Mouse (Mus musculus) embryo, embryonic 10 days (tissue): ENCODE results near the gene Bub1.

Source experiments
- DNase-seq: peaks from one replicate; pipeline ENCODE4 v3.0.0-alpha.2; 2015; ENCODE audit warnings: low spot score

Gene Bub1

GRCm38 (mm10) chr2:127831401-127832102, at the start of gene Bub1:
TSS of gene Bub1 (minus strand) at chr2:127831865.
- peak; percentile 97 for DNase-seq

DNA sequence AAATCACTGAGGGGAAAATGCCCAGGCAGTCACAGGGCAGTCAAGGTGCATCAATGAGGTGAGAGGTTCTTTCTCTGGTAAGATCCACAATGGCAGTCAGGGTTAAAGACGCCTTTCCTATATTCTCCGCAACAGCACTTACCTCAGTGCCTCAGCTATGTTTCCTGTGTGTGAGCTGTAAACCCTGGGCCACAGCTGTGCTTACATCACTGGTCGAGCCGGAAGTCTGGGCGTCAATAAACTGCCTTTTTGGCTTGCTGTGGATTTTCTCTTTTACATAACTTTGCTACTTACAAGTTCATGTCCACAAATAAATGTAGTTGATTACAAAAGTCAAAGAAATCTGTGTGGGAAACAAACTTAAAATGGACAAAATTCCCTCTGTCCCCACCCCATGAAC, 49.4 kb upstream of the Bub1 start:
- DNase-seq: no peak

- no peak for DNase-seq
Observed at GRCm38 (mm10) chr2:127864381-127864780, 32.7 kb upstream of the Bub1 start.

DNA sequence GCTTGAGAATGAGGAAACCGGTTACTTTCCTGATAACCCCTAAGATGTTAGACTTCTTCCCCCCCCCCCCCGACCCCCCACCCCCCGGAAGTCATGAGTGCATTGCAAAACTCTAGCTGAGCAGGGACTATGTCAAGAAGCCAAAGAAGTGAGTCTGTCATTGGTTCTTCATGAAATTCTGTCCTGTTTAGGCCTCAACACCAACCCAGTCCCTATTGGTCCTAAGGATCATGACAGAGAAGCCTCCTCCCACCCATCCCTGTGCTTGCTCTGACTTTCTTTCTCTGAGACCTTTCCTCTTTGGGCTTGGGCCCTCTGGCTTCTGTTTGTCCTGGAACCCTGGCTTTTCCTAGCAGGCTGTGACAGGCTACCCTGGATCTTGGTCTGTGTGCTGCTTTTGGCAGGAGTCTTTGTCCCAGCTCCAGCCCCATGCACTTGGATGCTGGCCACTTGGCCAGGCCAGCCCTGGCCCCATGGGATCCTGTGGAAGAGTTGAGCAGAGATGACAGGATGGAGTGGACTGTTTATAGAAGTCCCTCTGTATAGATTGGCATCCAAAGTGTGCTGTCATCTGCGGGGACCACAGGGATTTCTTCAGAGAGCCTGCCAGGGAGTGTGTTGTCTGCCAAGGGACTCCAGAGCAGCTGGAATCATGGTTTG, 22.8 kb upstream of the Bub1 start:
- no peak for DNase-seq

- no peak for DNase-seq
Observed at GRCm38 (mm10) chr2:127850371-127850770, 18.7 kb upstream of the Bub1 start.

DNA sequence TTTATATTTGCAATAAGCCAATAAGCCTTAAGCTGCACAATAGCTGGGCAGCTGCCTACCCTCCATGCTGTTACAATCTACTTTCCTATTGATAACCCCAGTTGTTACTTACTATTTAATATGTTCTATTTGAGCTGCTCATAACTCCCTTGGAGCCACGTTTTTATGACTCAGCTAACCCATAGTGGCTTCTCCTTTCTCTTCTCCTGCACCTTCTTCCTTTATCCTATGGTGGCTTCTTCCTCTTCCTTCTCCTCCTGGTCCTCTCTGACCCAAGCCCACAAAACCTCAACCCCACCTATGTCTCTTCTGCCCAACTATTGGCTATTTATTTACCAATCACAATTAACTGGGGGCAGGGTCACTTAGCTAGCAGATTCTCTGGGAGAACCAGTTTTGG, 14.9 kb upstream of the Bub1 start:
- DNase-seq: no peak

DNA sequence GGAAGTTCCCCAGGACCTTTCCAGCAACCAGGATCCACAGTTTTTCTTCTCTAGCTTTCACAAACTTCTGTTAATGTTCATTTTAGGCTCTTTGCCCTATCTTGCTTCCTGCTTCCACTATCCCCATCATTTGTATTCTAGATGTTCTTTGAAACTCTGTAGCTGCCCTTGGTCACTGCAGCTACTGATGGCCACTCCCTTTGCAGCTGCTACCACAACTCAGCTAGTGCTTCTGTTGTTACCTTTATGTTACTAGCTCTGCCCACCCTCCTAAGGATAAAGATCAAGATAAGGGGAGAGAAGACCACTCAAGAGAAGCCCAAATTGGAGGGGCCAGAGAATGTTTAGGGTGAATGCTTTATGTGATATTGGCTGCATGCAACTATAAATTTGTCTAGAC, 14.3 kb upstream of the Bub1 start:
- no peak for DNase-seq

DNA sequence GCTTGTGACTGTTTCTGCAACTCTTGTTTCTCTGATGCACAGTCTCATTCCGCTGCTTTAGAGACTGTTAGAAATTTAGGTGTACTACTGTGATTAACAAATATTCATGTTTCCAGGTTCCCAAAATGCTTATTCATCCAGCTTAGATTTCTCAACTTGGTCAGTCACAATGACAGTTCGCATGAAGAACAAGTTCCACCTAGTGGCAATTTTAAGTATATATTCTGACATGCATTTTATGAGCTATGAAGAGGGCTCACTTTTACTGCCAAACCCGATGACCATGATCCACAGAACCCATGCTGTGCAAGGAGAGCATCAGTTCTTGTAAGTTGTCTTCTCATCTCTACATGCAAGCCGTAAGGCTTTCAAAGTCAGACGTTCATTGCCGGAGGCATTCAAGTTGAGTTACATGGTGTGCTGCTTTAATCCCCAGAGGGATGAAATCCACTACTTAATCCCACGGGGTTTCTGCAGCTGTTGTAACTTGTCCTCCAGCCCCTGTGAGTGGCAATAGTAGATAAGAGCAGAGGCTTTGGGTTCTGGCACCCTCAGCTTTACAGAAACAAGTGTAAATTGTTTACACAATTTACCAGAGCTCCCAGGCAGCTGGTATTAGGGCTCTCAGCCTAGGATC, 13.8 kb upstream of the Bub1 start:
- peak; percentile 20 for DNase-seq

DNA sequence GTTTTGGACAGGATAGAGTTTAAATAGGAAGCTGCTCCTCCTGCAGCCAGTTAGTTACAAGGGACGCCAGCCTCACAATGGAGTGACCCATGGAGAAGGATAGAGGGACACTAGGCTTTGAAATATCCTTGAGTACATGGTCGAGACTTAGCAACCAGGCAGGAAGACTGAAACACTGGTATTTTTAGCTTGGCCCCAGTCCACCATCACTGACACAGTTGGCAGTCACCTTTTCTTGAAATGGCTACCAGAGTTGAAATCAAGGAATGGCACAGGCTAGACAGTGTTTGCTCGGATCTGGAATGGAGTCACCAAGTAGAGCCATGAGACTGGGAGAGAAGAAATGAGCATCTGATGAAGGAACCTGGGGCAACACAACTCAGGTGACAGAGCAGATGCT, 10.8 kb upstream of the Bub1 start:
- no peak for DNase-seq

DNA sequence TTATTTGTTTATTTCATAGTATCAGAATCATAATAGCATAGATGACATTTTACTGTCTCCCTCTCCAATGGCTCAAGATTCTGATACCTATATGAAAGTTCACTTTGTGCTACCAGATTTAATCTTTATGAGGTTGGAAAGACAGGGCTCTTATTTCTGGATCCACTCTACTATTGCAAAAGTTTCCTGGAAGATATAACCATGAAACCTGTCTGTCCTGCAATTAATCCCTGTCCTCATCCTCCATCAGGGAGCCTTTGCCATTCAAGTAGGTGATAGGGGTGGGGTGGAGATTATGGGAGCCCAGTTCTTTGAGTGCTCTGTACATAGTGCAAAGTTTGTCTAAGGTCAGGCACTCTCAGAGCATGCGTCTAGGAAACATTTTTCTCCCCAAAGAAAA, 9.7 kb upstream of the Bub1 start:
- DNase-seq: no peak

DNA sequence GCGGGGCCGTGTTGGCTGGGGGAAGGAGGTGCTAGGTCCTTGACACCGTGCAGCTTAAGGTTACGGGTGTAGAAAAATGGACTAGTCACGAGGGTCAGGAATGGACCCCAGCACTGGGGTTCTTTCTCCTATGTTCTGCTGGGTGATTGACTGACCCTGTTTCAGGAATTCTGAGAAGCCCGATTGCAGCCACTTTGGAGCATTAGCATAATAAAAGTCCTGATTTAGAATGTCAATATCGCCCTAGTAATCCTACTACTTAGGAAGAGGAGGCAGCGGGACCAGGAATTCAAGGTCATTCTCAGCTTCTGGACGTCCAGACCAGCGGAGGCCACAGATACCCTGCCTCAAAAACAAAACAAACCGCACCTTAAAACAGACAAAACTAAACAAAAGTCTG, 7.8 kb upstream of the Bub1 start:
- no peak for DNase-seq

DNA sequence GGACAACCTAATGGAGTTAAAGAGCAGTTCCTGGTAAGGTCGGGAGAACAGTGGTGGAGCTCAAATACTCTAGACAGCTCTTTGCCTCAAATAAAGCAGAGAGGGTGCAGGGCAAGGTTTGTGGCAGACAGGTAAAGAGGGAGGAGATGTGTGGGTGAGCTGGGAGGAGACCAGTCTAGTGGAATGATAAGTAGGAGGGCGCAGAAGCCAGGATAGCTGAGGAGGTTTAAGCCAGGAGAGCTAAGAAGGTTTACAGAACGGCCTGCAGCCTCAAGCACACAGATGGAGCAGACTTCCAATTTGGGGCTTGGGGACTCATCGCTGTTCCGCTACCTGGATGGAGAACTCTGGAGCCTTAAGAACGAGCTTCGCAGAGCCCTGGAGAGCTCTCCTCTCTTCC, 6.9 kb upstream of the Bub1 start, which contains the start of gene Acoxl:
Acoxl (plus strand) TSS at position 301 of the 400 bp plus-strand sequence.
- DNase-seq: no peak

- peak; percentile 66 for DNase-seq
Observed at GRCm38 (mm10) chr2:127832833-127833190, 1.1 kb upstream of the Bub1 start.

DNA sequence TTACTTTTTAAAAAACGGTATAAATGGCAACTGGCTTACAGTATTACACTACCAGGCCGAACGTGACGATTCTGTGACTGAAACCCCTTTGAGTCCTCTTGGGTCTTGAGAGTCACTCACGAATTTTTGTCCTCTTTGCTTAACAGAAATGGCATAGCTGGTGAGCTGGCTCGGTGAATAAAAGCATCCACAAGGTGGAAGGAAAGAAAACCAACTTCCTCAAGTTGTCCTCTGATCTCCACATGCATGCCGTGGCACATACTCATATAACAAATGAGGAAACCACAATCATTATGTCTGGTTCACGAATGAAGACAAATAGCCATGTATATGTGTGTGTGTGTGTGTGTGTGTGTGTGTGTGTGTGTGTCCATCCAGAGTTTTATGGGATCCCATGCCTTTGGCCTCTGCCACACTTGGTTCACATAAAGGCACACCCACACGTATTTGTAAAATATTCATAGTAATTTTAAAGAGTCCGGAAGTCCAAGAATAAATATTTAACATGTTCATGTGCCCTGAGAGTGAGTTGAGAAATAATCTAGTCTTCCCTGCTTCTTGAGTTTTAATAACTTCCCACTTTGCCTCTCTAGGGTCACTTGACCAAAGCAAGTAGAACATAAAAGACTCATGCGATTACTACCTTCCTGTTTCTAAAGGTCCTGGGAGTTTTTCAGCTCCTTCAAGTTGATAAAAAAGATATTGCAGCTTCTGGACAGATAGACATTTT, 603 bp upstream of the Bub1 start:
- DNase-seq: no peak

DNA sequence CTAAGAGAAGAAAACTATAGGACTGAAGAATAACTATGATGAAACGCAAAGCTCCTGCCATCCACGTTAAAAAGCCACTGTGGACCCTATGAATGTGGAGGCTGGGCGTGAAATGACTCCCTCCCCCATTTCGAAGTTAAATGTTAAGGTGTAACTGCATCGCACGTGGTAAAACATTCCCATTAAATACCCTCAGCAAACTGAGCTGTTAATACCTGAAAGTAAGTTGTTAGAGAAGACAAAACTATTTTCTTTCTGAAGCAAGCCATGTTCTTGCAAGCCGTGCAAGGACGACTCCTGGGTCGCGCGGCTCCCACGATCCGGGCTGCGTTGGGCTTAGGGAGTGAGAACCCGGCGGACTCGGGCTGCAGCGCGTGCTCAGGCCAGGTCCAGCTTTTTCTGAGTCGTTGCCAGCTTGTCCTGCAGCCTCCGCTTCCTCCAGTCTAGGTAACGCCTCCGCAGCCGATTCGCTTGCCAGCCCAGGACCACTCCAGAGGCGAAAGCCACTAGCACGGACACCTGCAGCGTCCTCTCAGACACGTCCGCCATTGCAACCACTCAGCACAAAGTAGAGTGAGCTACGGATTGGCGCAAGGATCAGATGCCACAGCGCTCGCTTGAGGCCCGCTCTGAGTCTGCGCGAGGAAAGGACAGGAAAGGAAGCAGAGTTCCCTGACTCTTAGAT, 39.6 kb downstream of the Bub1 start, which contains the start of gene Mtln:
Mtln (minus strand) TSS at position 570 of the 685 bp plus-strand sequence.
- DNase-seq: peak; percentile 96

GRCm38 (mm10) chr2:127789651-127790270, 41.9 kb downstream of the Bub1 start:
- no peak for DNase-seq

- no peak for DNase-seq
Observed at GRCm38 (mm10) chr2:127789138-127789537, 42.5 kb downstream of the Bub1 start.

GRCm38 (mm10) chr2:127788440-127789116, 43.1 kb downstream of the Bub1 start, which contains the start of gene Nphp1:
TSS of gene Nphp1 (minus strand) at chr2:127788897.
- peak; percentile 94 for DNase-seq

DNA sequence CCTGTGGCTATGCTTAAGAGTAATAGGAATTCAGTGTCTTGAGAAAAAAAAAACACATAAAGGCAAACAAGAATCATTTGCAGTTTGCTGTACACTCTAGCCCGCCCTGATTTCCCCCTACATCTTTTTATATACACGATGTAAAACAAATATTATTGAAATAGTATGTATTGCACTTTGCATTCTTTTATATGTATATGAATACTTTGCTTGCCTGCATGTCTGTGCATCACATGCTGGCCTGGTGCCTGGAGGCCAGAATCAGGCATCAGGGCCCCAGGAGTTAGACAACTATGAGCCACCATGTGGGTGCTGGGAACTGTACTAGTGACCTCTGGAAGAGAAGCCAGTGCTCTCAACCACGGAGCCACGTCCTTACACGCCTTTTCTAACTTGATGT, 44.4 kb downstream of the Bub1 start:
- no peak for DNase-seq

DNA sequence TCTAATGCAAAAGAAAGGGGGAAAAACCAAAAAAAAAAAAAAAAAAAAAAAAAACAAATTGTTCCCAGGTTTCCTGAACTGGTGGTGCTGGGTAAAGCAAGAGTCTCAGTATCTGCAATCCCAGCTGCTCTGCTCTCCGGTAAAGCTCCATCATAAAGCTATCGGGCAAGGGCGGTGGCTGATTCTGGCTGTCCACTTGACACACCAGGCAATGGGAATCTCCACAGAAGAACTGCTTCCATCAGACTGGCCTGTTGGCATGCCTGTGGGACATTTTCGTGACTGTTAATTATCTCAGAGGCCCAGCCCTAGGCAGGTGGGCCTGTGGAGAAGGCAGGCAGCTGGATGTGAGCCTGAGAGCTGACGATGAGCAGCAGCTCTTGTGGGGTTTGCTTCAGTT, 53.2 kb downstream of the Bub1 start:
- DNase-seq: no peak

- no peak for DNase-seq
Observed at GRCm38 (mm10) chr2:127775013-127775412, 56.7 kb downstream of the Bub1 start.
